Mouse (Mus musculus) testis, adult 2 months (tissue): ENCODE data around the gene Vegfa. TPM values are rescaled to one million over a fixed set of nuclear protein-coding genes. Genes with fewer than 3 reads are reported as not detected.

Experiments used
- H3K27ac ChIP-seq: fragments of 200-500 bp; 2 replicates; pipeline ENCODE4 v1.5.1; 2012; ENCODE audit warnings: low read depth, low read length; ENCODE audit not compliant: control insufficient read depth, insufficient read depth
- H3K27me3 ChIP-seq: fragments of 200-500 bp; 2 replicates; pipeline ENCODE4 v1.6.1; 2012; ENCODE audit warnings: mild to moderate bottlenecking, low read length, moderate library complexity; ENCODE audit not compliant: control insufficient read depth, insufficient read depth
- H3K36me3 ChIP-seq: fragments of 200-500 bp; 2 replicates; pipeline ENCODE4 v1.6.1; 2012; ENCODE audit warnings: mild to moderate bottlenecking, low read length; ENCODE audit not compliant: control insufficient read depth, insufficient read depth
- H3K4me1 ChIP-seq: fragments of 200-500 bp; 2 replicates; pipeline ENCODE4 v1.6.1; 2012; ENCODE audit warnings: low read length; ENCODE audit not compliant: control insufficient read depth, insufficient read depth
- H3K4me3 ChIP-seq: fragments of 200-500 bp; 2 replicates; pipeline ENCODE4 v1.5.1; 2012; ENCODE audit warnings: low read depth, mild to moderate bottlenecking, low read length, moderate library complexity, mixed read lengths; ENCODE audit not compliant: control insufficient read depth
- CTCF ChIP-seq: fragments of 200-500 bp; IDR thresholded peaks from 2 replicates; pipeline ENCODE4 v1.5.1; 2012; ENCODE audit warnings: low read depth, mild to moderate bottlenecking, inconsistent platforms, low read length, moderate library complexity; ENCODE audit not compliant: control insufficient read depth, insufficient read depth, insufficient replicate concordance
- POLR2A ChIP-seq: fragments of 200-500 bp; IDR thresholded peaks from 2 replicates; pipeline ENCODE4 v1.6.1; 2012; ENCODE audit warnings: low read depth, mild to moderate bottlenecking, inconsistent platforms, low read length, moderate library complexity; ENCODE audit not compliant: control insufficient read depth
- polyA plus RNA-seq: library from polyadenylated mRNA; depleted of rRNA; stranded (reverse); fragments of >200 nt; gene quantifications from 2 replicates; pipeline ENCODE4 v1.2.3, GENCODE M21; 2012

Vegfa gene
- polyA plus RNA-seq, 1 experiment, result 13.2 TPM

DNA sequence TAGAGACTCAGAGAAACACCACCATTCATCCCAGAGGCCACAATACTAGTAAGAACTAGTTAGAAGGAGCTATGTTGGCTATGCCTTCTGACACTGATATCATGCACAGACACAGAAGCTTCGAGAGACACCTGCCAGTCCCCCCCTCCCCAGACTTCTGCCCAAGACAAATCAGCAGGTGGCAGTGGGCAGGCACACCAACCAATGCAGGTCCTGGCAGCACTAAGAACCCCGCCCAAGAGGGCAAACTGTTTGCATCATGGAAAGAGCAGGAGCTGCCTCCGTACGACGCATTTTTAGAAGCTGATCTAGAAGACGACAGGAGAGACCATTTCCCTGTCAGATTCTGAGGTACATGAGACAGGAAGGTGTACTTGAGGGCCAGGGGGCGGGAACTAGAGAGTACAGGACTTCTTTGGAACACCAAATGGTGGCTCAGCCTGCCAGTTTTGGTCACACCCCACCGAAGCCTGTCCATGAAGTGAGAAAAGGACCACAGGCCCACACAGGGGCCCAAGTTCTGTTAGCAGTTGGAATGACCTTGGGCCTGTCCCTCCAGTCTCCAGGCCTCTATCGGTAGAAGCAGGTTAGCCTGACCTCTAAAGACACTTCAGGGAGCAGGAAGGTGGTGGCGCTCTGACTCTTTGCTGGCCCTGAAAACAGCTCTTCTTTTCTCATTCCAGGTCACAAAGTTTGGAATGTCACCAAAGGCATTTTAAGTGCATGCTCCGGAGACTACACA is 6.1 kb downstream of the Vegfa start:
- H3K27me3 ChIP-seq, result no peaks in the 10 kb centered on the region
- no peak overlapping the region for H3K4me3 ChIP-seq
- H3K36me3 ChIP-seq, result no peaks in the 10 kb centered on the region
- no peak for TF ChIP-seq POLR2A
- TF ChIP-seq CTCF, result no peak
- peaks cover 15% of the 10 kb centered on the region for H3K4me1 ChIP-seq
- no peak overlapping the region for H3K27ac ChIP-seq

- Histone ChIP-seq H3K4me3 (no peak overlapping the region), H3K36me3 (no peaks in the 10 kb centered on the region), H3K27me3 (no peaks in the 10 kb centered on the region), H3K4me1 (peaks cover 7% of the 10 kb centered on the region), H3K27ac (no peak overlapping the region)
- TF ChIP-seq CTCF, result no peak
- TF ChIP-seq POLR2A, result no peak
Measured at GRCm38 (mm10) chr17:46025207-46025606, 7.0 kb downstream of the Vegfa start.

GRCm38 (mm10) chr17:46024192-46024591 is 8.0 kb downstream of the Vegfa start:
- Histone ChIP-seq H3K4me1 (no peaks in the 10 kb centered on the region; the same call in 1 of the 2 replicates), H3K27me3 (no peaks in the 10 kb centered on the region), H3K36me3 (no peaks in the 10 kb centered on the region), H3K4me3 (no peak overlapping the region), H3K27ac (no peak overlapping the region)
- TF ChIP-seq POLR2A (no peak), CTCF (no peak)

DNA sequence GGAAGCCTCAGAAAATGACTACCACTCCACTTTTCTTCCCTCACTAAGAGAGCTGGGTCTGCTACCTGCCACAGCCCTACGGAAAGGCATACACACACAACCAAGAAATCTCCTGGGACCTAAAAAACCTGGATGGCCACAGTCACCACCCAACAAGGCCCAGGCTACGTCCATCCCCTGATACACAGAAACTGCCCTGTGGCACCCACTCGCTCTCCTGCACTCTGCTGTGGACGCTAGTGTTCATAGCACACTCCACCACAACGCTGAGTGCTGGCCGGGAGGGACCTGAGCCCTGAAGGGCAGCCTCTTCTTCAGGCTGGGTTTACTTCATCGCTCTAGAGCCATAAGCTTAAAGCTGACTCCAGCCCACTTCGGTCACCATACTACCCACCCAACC is 8.6 kb downstream of the Vegfa start:
- no peak overlapping the region for H3K27ac ChIP-seq
- H3K27me3 ChIP-seq, result no peaks in the 10 kb centered on the region
- H3K36me3 ChIP-seq, result no peaks in the 10 kb centered on the region
- no peak overlapping the region for H3K4me3 ChIP-seq
- TF ChIP-seq POLR2A, result no peak
- no peak for TF ChIP-seq CTCF
- no peaks in the 10 kb centered on the region; the same call in 1 of the 2 replicates for H3K4me1 ChIP-seq

- no peak for TF ChIP-seq CTCF
- no peak for TF ChIP-seq POLR2A
- H3K27me3 ChIP-seq, result no peaks in the 10 kb centered on the region
- no peaks in the 10 kb centered on the region for H3K36me3 ChIP-seq
- H3K4me1 ChIP-seq, result no peaks in the 10 kb centered on the region; the same call in 1 of the 2 replicates
- no peak overlapping the region for H3K4me3 ChIP-seq
- H3K27ac ChIP-seq, result no peak overlapping the region
Measured at GRCm38 (mm10) chr17:46022934-46023333, 9.2 kb downstream of the Vegfa start.

DNA sequence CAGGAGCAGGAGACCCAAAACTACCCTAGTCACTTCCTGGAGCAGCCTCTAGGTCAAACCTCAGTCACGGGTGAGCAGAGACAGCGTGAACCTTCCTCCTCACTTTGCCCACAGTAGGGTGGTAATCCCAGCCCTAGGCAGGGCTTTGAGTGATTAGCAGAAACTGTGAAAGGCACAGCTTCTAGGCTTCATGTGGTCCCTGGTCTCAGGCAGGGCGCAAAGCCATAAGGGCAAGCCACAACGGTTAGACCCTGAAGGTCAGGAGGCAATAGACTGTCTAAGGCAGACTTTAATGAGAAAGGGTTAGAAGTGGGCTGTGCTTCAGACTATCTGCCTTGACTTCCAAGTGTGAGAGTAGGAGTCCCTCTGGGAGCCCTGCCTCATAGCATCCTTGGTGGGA is 9.7 kb downstream of the Vegfa start:
- H3K27ac ChIP-seq, result no peak overlapping the region
- H3K36me3 ChIP-seq, result no peaks in the 10 kb centered on the region
- H3K27me3 ChIP-seq, result no peaks in the 10 kb centered on the region
- H3K4me3 ChIP-seq, result no peak overlapping the region
- no peaks in the 10 kb centered on the region; the same call in 1 of the 2 replicates for H3K4me1 ChIP-seq
- TF ChIP-seq POLR2A (no peak), CTCF (no peak)

DNA sequence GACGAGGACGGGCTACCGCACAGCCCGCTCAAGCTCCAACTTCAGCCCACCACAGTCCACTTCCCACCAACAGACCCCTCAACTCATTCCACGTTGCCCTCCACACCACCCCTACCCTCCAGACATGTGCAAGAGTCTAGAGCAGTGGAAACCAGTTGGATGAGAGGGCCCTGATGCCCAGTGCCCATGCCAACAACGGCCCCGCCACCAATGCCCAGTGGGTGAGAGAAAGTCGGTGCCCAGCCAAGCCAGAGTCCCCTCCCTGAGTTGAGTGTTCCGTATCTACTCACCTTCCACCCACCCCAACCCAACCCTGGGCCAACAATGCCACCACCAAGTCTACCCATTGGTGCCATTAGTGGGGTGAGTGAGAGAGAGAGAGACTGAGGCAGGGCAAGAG is 10.4 kb downstream of the Vegfa start:
- Histone ChIP-seq H3K4me1 (no peaks in the 10 kb centered on the region), H3K27me3 (no peaks in the 10 kb centered on the region), H3K4me3 (no peak overlapping the region), H3K36me3 (no peaks in the 10 kb centered on the region), H3K27ac (no peak overlapping the region)
- TF ChIP-seq CTCF, result no peak
- TF ChIP-seq POLR2A, result no peak
